Mouse (Mus musculus) C2C12 (cell line): ENCODE measurements around the gene Ttll10.

Source experiments
- CEBPB ChIP-seq: IDR thresholded peaks from one replicate; pipeline ENCODE4 v1.6.1; 2011; ENCODE audit warnings: low read depth, mild to moderate bottlenecking, control low read depth, moderate library complexity
- CTCF ChIP-seq: IDR thresholded peaks from one replicate; pipeline ENCODE4 v1.5.1; 2011; ENCODE audit not compliant: control insufficient read depth, insufficient read depth, insufficient read length
- USF1 ChIP-seq: IDR thresholded peaks from one replicate; pipeline ENCODE4 v1.6.1; 2011; ENCODE audit warnings: low read depth, mild to moderate bottlenecking, control low read depth, moderate library complexity

GRCm38 (mm10) chr4:156070716-156071115, 11.5 kb upstream of the Ttll10 start:
- TF ChIP-seq CTCF (no peak), USF1 (no peak), CEBPB (no peak)
